Mouse (Mus musculus) hindbrain, postnatal 0 days (tissue): ENCODE results near the gene Arel1. TPM values are rescaled to one million over a fixed set of nuclear protein-coding genes. Genes with fewer than 3 reads are reported as not detected.

ENCODE experiments used
- ATAC-seq: fragments of 200-750 bp; cut with Nextera tagmentation; 2 replicates; pipeline ENCODE4 v1.8.0; 2017; ENCODE audit warnings: mild to moderate bottlenecking, moderate TSS enrichment, moderate library complexity
- DNase-seq: peaks from one replicate; pipeline ENCODE4 v3.0.0-alpha.2; 2015; ENCODE audit warnings: low spot score
- H3K27ac ChIP-seq: fragments of 300-500 bp; sonication (generic); 2 replicates; pipeline ENCODE4 v1.5.1; 2014; ENCODE audit warnings: mild to moderate bottlenecking
- H3K27me3 ChIP-seq: fragments of 300-500 bp; sonication (generic); 2 replicates; pipeline ENCODE4 v1.6.1; 2014; ENCODE audit warnings: low read length, mixed read lengths; ENCODE audit not compliant: insufficient read depth
- H3K36me3 ChIP-seq: fragments of 300-500 bp; sonication (generic); 2 replicates; pipeline ENCODE4 v1.6.1; 2014; ENCODE audit warnings: low read length, mixed read lengths; ENCODE audit not compliant: insufficient read depth
- H3K4me1 ChIP-seq: fragments of 300-500 bp; sonication (generic); 2 replicates; pipeline ENCODE4 v1.6.1; 2014; ENCODE audit warnings: antibody characterized with exemption, low read length, mixed read lengths; ENCODE audit not compliant: insufficient read depth
- H3K4me2 ChIP-seq: fragments of 300-500 bp; sonication (generic); 2 replicates; pipeline ENCODE4 v1.6.1; 2014; ENCODE audit warnings: low read depth, mild to moderate bottlenecking, low read length, moderate library complexity, mixed read lengths
- H3K4me3 ChIP-seq: fragments of 300-500 bp; sonication (generic); 2 replicates; pipeline ENCODE4 v1.5.1; 2014; ENCODE audit warnings: low read length
- H3K9ac ChIP-seq: fragments of 300-500 bp; sonication (generic); replicated peaks from 2 replicates; pipeline ENCODE4 v1.6.1; 2014; ENCODE audit warnings: mild to moderate bottlenecking, low read length, moderate library complexity, mixed read lengths
- H3K9me3 ChIP-seq: fragments of 300-500 bp; sonication (generic); 2 replicates; pipeline ENCODE4 v1.6.1; 2016; ENCODE audit warnings: low read length, mixed read lengths
- CTCF ChIP-seq: IDR thresholded peaks from 2 replicates; pipeline ENCODE4 v1.5.1; 2016; ENCODE audit warnings: antibody characterized with exemption, control low read depth, low read depth
- WGBS: fragments of 180-500 bp; shearing (Covaris S2); extraction: QIAGEN DNeasy Blood & Tissue Kit; methylation state at CpG from one replicate; pipeline ENCODE4 v1.1.7; 2014; 5-methylcytosine and 5-hydroxymethylcytosine counted together
- polyA plus RNA-seq: library from polyadenylated mRNA; unstranded; fragments of >200 nt; fragmentation: Nextera tagmentation; extraction: Ambion mirVana; gene quantifications from 2 replicates; pipeline ENCODE4 v1.2.1, GENCODE M21; 2015
- total RNA-seq: library from RNA; depleted of rRNA; stranded (reverse); fragments of >200 nt; gene quantifications from 2 replicates; pipeline ENCODE4 v1.2.3, GENCODE M21; 2014

Arel1 gene
- total and polyA plus RNA-seq, 2 experiments from 2014 or later: 27.5 to 86.6 TPM

- Histone ChIP-seq H3K4me2 (peak overlapping the region; percentile 98), H3K9ac (peak overlapping the region; percentile 91; the same call in 1 of the 2 replicates), H3K4me1 (peaks cover 10% of the 10 kb centered on the region), H3K27me3 (no peaks in the 10 kb centered on the region), H3K9me3 (no peaks in the 10 kb centered on the region), H3K36me3 (peaks cover 8% of the 10 kb centered on the region; the same call in 1 of the 2 replicates), H3K27ac (no peak overlapping the region), H3K4me3 (peak overlapping the region; percentile 98)
- no peak for ATAC-seq
- no peak for TF ChIP-seq CTCF
- DNase-seq: no peak
- 88% methylated on average over 16 of the region's 16 CpGs for WGBS
These were observed 1.7 kb downstream of the Arel1 start for GRCm38 (mm10) chr12:84968831-84969655.

- Histone ChIP-seq H3K9me3 (no peaks in the 10 kb centered on the region), H3K27ac (no peak overlapping the region), H3K27me3 (no peaks in the 10 kb centered on the region), H3K9ac (no peak overlapping the region), H3K36me3 (no peaks in the 10 kb centered on the region), H3K4me1 (no peaks in the 10 kb centered on the region), H3K4me3 (no peak overlapping the region), H3K4me2 (no peak overlapping the region)
- 80% methylated on average over 7 of the region's 7 CpGs for WGBS
- TF ChIP-seq CTCF: no peak
- DNase-seq (no peak), ATAC-seq (no peak)
These were observed 8.1 kb downstream of the Arel1 start for GRCm38 (mm10) chr12:84962606-84963005.

- ATAC-seq (no peak), DNase-seq (no peak)
- no peaks in the 10 kb centered on the region for H3K9me3 ChIP-seq
- H3K9ac ChIP-seq: no peak overlapping the region
- no peaks in the 10 kb centered on the region for H3K27me3 ChIP-seq
- WGBS: 71% methylated on average over 1 of the region's 1 CpGs
- no peak overlapping the region for H3K4me2 ChIP-seq
- H3K27ac ChIP-seq: no peak overlapping the region
- TF ChIP-seq CTCF: no peak
- no peaks in the 10 kb centered on the region for H3K4me1 ChIP-seq
- H3K4me3 ChIP-seq: no peak overlapping the region
- H3K36me3 ChIP-seq: no peaks in the 10 kb centered on the region
These were observed 11.8 kb downstream of the Arel1 start for GRCm38 (mm10) chr12:84958794-84959356.

GRCm38 (mm10) chr12:84956317-84956716, 14.4 kb downstream of the Arel1 start:
- no peaks in the 10 kb centered on the region for H3K9me3 ChIP-seq
- no peaks in the 10 kb centered on the region for H3K36me3 ChIP-seq
- DNase-seq (no peak), ATAC-seq (no peak)
- H3K27me3 ChIP-seq: no peaks in the 10 kb centered on the region
- no peak overlapping the region for H3K4me3 ChIP-seq
- no peak overlapping the region for H3K9ac ChIP-seq
- H3K27ac ChIP-seq: no peak overlapping the region
- WGBS: 88% methylated on average over 3 of the region's 3 CpGs
- H3K4me1 ChIP-seq: no peaks in the 10 kb centered on the region
- no peak overlapping the region for H3K4me2 ChIP-seq
- TF ChIP-seq CTCF: no peak

GRCm38 (mm10) chr12:84952351-84952750, 18.3 kb downstream of the Arel1 start:
- Histone ChIP-seq H3K36me3 (peaks cover 13% of the 10 kb centered on the region), H3K4me2 (no peak overlapping the region), H3K9ac (no peak overlapping the region), H3K4me1 (no peaks in the 10 kb centered on the region), H3K27ac (no peak overlapping the region), H3K9me3 (no peaks in the 10 kb centered on the region), H3K4me3 (no peak overlapping the region), H3K27me3 (no peaks in the 10 kb centered on the region)
- no peak for TF ChIP-seq CTCF
- WGBS: 47% methylated on average over 1 of the region's 1 CpGs
- peak; percentile 4 for DNase-seq
- no peak for ATAC-seq

- ATAC-seq (no peak), DNase-seq (no peak)
- H3K9ac ChIP-seq: no peak overlapping the region
- no peaks in the 10 kb centered on the region for H3K4me1 ChIP-seq
- no peaks in the 10 kb centered on the region for H3K9me3 ChIP-seq
- TF ChIP-seq CTCF: no peak
- H3K36me3 ChIP-seq: peaks cover 13% of the 10 kb centered on the region
- H3K4me2 ChIP-seq: no peak overlapping the region
- no peak overlapping the region for H3K4me3 ChIP-seq
- no peak overlapping the region for H3K27ac ChIP-seq
- no peaks in the 10 kb centered on the region for H3K27me3 ChIP-seq
- 46% methylated on average over 8 of the region's 8 CpGs for WGBS
These were observed 19.2 kb downstream of the Arel1 start for GRCm38 (mm10) chr12:84951531-84951930.

GRCm38 (mm10) chr12:84950763-84951162, 19.9 kb downstream of the Arel1 start:
- no peak overlapping the region for H3K4me2 ChIP-seq
- WGBS: 81% methylated on average over 6 of the region's 6 CpGs
- no peak for DNase-seq
- no peak overlapping the region for H3K4me3 ChIP-seq
- H3K4me1 ChIP-seq: no peaks in the 10 kb centered on the region
- no peak overlapping the region for H3K9ac ChIP-seq
- H3K9me3 ChIP-seq: no peaks in the 10 kb centered on the region
- no peaks in the 10 kb centered on the region for H3K27me3 ChIP-seq
- no peak for TF ChIP-seq CTCF
- H3K36me3 ChIP-seq: peaks cover 17% of the 10 kb centered on the region
- H3K27ac ChIP-seq: no peak overlapping the region
- no peak for ATAC-seq
